Mouse (Mus musculus) liver, adult 2 months (tissue): Measurements from ENCODE around the gene Kirrel2. TPM values are rescaled to one million over a fixed set of nuclear protein-coding genes. Genes with fewer than 3 reads are reported as not detected.

ENCODE experiments used
- DNase-seq: peaks from one replicate; pipeline ENCODE4 v3.0.0-alpha.2; 2011; ENCODE audit warnings: low read depth, low spot score; ENCODE audit errors: extremely low read depth
- H3K27ac ChIP-seq: fragments of 200-500 bp; replicated peaks from 2 replicates; pipeline ENCODE4 v1.5.1; 2012; ENCODE audit warnings: low read depth, mild to moderate bottlenecking, control low read depth, inconsistent platforms, low read length; ENCODE audit not compliant: insufficient read depth
- H3K27me3 ChIP-seq: fragments of 200-500 bp; 2 replicates; pipeline ENCODE4 v1.6.1; 2012; ENCODE audit warnings: mild to moderate bottlenecking, moderate library complexity, low read length, inconsistent platforms; ENCODE audit not compliant: control insufficient read depth, insufficient read depth
- H3K36me3 ChIP-seq: fragments of 200-500 bp; 2 replicates; pipeline ENCODE4 v1.6.1; 2012; ENCODE audit warnings: low read length, inconsistent platforms; ENCODE audit not compliant: control insufficient read depth, insufficient read depth
- H3K4me1 ChIP-seq: fragments of 200-500 bp; 2 replicates; pipeline ENCODE4 v1.6.1; 2011; ENCODE audit warnings: low read length; ENCODE audit not compliant: control insufficient read depth, insufficient read depth
- H3K4me3 ChIP-seq: fragments of 200-500 bp; 2 replicates; pipeline ENCODE4 v1.5.1; 2011; ENCODE audit warnings: low read depth, mild to moderate bottlenecking, control low read depth, low read length, moderate library complexity; ENCODE audit not compliant: insufficient read depth
- H3K79me2 ChIP-seq: fragments of 200-500 bp; 2 replicates; pipeline ENCODE4 v1.6.1; 2012; ENCODE audit warnings: inconsistent platforms, mild to moderate bottlenecking, low read length, moderate library complexity; ENCODE audit not compliant: control insufficient read depth, insufficient read depth
- H3K9ac ChIP-seq: fragments of 200-500 bp; 2 replicates; pipeline ENCODE4 v1.6.1; 2012; ENCODE audit warnings: low read depth, mild to moderate bottlenecking, control low read depth, inconsistent platforms, low read length
- CTCF ChIP-seq: fragments of 200-500 bp; IDR thresholded peaks from 2 replicates; pipeline ENCODE4 v1.5.1; 2011; ENCODE audit warnings: low read depth, low read length, control low read depth
- POLR2A ChIP-seq: fragments of 200-500 bp; IDR thresholded peaks from 2 replicates; pipeline ENCODE4 v1.6.1; 2011; ENCODE audit warnings: low read length, control low read depth; ENCODE audit not compliant: insufficient read depth; ENCODE audit errors: extremely low read depth
- WGBS: fragments of 180-500 bp; shearing (Covaris S2); methylation state at CpG from one replicate; pipeline ENCODE4 v1.1.7; 2018; 5-methylcytosine and 5-hydroxymethylcytosine counted together
- polyA plus RNA-seq: library from polyadenylated mRNA; depleted of rRNA; stranded (reverse); fragments of >200 nt; gene quantifications from 2 replicates; pipeline ENCODE4 v1.2.3, GENCODE M21; 2012
- total RNA-seq: library from RNA; depleted of rRNA; stranded (reverse); fragments of >200 nt; gene quantifications from 2 replicates; pipeline ENCODE4 v1.2.3, GENCODE M21; 2014

Kirrel2 gene
- total and polyA plus RNA-seq, 2 experiments = not detected

DNA sequence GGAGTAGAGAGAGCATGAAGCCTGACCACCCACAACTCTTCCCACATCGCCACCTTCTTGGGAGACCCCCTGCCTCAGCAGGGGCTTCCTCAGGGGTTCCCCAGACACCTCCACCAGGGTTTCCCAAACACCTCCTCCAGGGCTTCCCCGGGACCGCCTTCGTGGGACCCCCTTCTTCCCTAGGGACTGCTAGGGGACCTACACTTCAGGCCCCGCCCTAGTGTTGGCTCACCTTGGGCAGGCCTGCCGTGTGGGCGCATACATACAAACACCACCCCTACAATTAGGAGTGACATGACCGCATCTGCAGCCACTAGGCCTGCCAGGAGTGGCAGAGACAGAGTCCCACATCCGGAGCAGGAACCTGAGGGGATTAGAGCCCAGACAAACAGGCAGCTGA, 39.6 kb downstream of the Kirrel2 start:
- 73% methylated on average over 9 of the region's 9 CpGs for WGBS
- Histone ChIP-seq H3K4me1 (0 out of 2 replicates have a peak, but pooled peaks cover 2% of the 10 kb centered on the region), H3K36me3 (no peaks in the 10 kb centered on the region), H3K4me3 (no peak overlapping the region), H3K9ac (no peak overlapping the region), H3K79me2 (no peaks in the 10 kb centered on the region), H3K27me3 (no peaks in the 10 kb centered on the region), H3K27ac (no peak overlapping the region)
- TF ChIP-seq POLR2A (no peak), CTCF (no peak)
- DNase-seq = no peak

DNA sequence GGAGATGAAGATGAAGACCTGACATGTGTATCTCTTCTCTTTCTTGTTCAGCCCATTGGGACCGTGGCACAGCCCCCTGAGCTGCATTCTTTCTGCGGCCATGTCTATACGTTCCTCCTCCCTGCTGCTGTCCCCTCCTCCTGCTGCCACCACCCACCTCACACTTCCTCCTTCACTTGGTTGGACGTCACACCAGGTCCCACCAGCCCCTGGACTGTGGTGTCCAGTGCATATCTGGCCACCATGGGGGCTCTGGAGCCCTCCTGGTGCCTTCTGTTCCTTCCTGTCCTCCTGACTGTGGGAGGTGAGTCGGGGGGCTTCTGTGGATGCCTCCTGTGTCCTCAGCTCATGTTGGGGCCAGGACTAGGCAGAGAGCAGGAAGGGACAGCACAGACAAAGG, 43.9 kb downstream of the Kirrel2 start, which contains the start of gene Tyrobp:
TSS of gene Tyrobp (plus strand) at position 165 of the 400 bp plus-strand sequence.
- Histone ChIP-seq H3K27me3 (no peaks in the 10 kb centered on the region), H3K4me3 (peak within 1 kb of the TSS; percentile 45), H3K27ac (peak within 1 kb of the TSS; percentile 46), H3K79me2 (no peaks in the 10 kb centered on the region), H3K4me1 (no peaks in the 10 kb centered on the region), H3K36me3 (no peaks in the 10 kb centered on the region), H3K9ac (peak within 1 kb of the TSS; percentile 34; the same call in 1 of the 2 replicates)
- TF ChIP-seq POLR2A (0 out of 2 replicates have a peak, but pooled peaks have one; percentile 15), CTCF (no peak)
- no peak for DNase-seq
- 66% methylated on average over 5 of the region's 5 CpGs for WGBS

DNA sequence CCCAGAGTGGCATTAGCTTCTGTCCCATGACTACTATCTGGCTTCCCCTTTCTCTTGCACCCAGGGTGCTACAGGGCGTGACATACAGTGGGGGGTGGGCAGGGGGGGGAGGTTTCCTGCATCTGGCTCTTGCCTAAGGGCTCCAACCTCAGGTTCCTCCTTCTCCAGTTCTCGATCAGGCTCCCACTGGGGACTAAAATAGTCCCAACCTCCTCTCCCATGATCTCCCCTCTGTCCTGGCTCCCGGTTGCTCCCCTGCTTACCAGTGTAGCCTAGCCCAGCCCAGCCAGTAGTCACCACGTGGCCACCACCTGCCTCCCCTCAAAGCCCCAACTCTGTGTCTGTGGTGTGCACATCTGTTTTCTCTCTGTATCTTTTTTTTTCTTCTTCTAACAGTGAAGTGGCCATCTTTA, 44.7 kb downstream of the Kirrel2 start:
- 62% methylated on average over 4 of the region's 4 CpGs for WGBS
- TF ChIP-seq POLR2A (no peak), CTCF (no peak)
- DNase-seq = no peak
- H3K27ac ChIP-seq = peak overlapping the region; percentile 46
- H3K36me3 ChIP-seq = no peaks in the 10 kb centered on the region
- no peaks in the 10 kb centered on the region for H3K4me1 ChIP-seq
- no peaks in the 10 kb centered on the region for H3K79me2 ChIP-seq
- H3K9ac ChIP-seq = no peak overlapping the region
- H3K4me3 ChIP-seq = no peak overlapping the region
- no peaks in the 10 kb centered on the region for H3K27me3 ChIP-seq

DNA sequence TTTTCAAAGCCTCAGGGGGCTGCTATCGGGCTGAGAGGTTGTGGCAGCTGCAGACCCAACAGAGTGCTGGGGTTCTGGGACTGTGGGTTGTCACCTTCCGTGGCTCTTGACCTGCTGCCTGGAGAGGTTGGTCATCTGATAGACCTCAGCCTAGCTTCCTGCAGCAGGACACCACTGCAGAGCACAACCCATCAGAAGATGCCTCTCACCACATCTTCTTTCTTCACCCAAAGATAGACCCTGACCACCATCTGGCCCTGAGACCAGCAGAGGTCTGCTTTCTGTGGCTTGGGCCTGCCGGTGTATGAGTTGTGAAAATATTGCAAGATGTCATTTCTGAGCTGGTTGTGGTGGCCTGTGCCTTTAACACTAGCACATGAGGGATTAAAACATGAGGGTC, 46.5 kb downstream of the Kirrel2 start:
- DNase-seq = no peak
- H3K9ac ChIP-seq = no peak overlapping the region
- no peak overlapping the region for H3K27ac ChIP-seq
- H3K79me2 ChIP-seq = no peaks in the 10 kb centered on the region
- H3K36me3 ChIP-seq = no peaks in the 10 kb centered on the region
- no peak overlapping the region for H3K4me3 ChIP-seq
- WGBS = 86% methylated on average over 3 of the region's 3 CpGs
- TF ChIP-seq CTCF = no peak
- no peak for TF ChIP-seq POLR2A
- H3K27me3 ChIP-seq = no peaks in the 10 kb centered on the region
- no peaks in the 10 kb centered on the region for H3K4me1 ChIP-seq

DNA sequence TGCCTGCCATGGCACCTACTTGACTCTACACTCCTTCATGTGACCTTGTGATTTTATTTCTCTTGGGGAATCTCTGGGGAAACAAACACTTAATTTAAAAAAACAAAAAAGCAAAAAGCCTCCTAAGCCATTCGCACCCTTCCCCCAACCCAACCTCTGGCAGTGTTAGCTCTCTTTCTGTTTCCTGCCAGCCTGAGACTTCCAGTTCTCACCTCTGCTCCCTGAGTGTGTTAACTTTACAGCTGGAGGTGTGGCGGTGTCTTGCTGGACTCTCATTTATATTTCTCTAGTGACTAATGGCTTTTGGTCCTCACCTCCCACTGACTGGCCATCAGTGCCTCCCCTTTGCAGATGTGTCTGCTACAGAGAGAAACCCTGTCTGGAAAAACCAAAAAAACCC, 47.7 kb downstream of the Kirrel2 start:
- 71% methylated on average over 2 of the region's 2 CpGs for WGBS
- H3K4me1 ChIP-seq = no peaks in the 10 kb centered on the region
- no peaks in the 10 kb centered on the region for H3K79me2 ChIP-seq
- H3K9ac ChIP-seq = no peak overlapping the region
- no peak overlapping the region for H3K4me3 ChIP-seq
- TF ChIP-seq POLR2A = no peak
- no peaks in the 10 kb centered on the region for H3K36me3 ChIP-seq
- no peak overlapping the region for H3K27ac ChIP-seq
- DNase-seq = no peak
- H3K27me3 ChIP-seq = no peaks in the 10 kb centered on the region

DNA sequence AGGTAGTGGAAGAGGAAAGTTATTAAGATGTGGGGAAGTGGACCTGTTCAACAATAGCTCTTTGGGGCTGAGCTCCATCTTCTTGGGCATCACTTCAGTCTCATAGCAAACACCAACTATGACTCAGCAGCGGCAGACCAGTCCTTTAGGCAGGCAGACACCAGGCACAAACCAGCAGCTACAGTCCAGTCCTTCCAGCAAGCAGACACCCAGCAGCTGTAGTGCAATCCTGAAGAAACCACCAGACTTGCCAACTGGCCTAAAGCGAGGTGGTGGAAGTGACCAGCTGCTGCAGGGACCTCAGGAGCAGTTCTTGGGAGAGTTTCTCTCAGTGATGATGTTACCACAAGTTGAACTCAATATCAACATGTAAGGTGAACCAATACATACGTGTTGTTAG, 48.9 kb downstream of the Kirrel2 start:
- no peak overlapping the region for H3K9ac ChIP-seq
- no peak overlapping the region for H3K27ac ChIP-seq
- H3K27me3 ChIP-seq = no peaks in the 10 kb centered on the region
- no peaks in the 10 kb centered on the region for H3K36me3 ChIP-seq
- no peak for DNase-seq
- no peaks in the 10 kb centered on the region for H3K4me1 ChIP-seq
- no peak overlapping the region for H3K4me3 ChIP-seq
- no peak for TF ChIP-seq CTCF
- no peak for TF ChIP-seq POLR2A
- H3K79me2 ChIP-seq = no peaks in the 10 kb centered on the region
- WGBS = 90% methylated on average over 3 of the region's 3 CpGs
